Mouse (Mus musculus) kidney, adult 8-10 months (tissue): ENCODE data around the gene Lgals8.
"Not testable (repeated sequence)": the region's sequence is repeated elsewhere in the genome, so short reads cannot be mapped to it uniquely, and the experiment has no call there.

Experiments
- DNase-seq, 2 experiments: peaks; one replicate each; pipeline ENCODE4 v3.0.0; 2022

The Lgals8 gene

DNA sequence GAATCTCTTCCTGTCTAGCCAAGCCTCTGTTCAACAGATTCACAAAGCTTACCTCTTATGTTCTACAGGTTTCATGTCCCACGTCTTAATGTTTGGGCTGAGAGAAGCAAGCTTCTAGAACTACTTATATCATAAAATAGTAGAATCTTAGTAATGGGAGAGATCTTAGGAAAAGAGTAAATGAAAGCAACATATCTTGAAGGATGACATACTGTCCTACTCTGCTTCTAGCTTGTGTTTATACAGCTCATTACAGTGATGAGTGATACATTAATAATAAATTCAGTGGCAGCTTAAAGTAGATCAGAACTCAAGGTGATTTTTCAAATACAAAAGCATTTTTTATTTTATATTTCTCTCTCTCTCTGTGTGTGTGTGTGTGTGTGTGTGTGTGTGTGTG is at the start of gene Lgals8:
Gene Lgals8, minus strand, starts transcription at position 101 of the 400 bp plus-strand sequence.
- DNase-seq: no peak

DNA sequence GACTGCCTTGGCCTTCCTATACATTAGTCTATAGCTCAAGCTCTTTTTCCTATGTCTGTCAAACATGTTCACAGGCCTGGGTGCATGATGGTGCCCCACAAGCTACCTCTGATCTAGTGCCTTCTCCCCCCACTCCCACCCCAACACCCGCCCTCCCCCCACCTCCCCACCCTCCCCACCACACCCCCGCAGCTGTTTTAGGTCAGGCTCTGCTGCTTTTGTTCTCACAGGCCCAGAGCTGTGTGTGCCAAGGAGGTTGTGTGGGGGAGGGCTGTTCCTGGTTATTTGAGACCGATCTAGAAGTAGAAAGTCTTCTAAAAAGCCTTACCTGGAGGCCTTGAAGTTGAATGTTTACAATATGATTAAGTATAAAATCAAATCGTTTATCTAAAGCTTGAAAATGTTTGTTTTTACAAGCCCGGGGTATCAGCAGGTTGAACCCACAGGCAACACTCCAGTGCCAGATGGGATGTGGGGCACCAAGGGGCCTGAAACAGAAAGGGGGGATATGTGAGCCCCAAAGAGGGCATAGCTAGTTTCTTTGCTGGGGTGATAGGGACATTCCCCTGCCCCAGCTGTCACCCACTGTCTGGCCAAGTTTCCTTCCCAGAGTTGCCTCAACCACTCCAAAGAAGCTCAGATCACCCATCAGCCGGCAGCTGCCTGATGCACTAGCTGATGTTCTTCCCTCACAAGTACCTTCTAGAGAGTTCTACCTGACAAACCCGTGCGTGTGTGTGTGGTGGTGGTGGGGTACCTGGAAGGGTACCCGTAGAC is 46.6 kb upstream of the Lgals8 start:
- DNase-seq: no peak

DNA sequence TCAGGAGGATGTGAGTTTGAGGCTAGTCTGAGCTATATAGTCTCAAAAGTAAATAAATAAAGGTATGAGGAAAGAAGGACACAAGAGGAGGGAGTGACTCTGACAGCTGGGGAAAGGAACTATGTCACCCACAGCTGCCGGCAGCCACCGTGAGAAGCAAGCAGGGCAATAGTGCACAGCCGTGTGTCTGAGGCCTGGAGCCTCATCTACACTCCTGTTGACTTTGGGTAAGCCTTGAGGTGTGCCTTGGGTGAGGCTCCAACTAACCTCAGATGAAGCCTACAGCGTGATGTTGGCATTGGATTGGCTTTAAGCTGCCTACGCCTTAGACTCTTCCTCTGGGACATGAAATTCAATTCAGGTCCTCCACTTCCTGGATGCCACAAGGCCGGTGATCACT is 45.3 kb upstream of the Lgals8 start:
- DNase-seq: no peak

DNA sequence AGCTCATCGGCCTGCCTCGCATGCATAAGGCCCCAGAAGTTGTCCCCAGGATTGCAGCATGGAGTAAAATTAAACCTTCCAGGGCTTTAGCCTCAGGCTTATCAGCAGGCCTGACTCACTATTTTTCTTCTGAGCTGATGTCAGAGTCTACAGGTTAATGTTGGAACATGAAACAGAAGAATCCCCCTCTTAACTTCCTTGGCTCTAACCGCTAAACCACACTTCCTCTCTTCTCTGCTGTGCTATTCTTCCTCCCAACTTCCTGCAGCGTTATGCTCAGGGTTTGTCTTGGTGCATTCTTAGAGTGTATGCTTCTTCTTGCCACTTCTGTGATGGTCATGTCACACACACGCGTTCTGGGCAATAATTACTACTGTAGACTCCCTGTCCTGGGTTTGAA is 42.7 kb upstream of the Lgals8 start:
- DNase-seq: no peak

DNA sequence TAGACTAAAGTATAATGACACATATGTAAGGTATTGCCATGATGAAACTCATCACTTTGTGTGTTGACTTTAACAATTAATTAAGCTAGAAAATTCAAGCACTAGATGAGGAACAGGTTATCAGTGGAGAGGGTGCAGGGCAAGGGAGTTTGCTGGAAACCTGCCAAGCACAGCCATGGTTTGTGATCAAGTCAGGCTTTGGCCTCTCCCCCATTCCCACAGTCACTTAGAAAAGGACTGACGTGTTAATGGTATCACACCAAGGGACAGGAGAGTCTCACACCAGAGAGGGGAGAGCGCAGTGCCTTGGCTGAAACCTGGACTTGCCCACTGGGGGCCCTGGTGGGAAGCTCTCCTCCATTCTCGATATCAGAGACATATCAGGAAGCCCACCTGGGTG is 40.6 kb upstream of the Lgals8 start:
- DNase-seq: no peak

DNA sequence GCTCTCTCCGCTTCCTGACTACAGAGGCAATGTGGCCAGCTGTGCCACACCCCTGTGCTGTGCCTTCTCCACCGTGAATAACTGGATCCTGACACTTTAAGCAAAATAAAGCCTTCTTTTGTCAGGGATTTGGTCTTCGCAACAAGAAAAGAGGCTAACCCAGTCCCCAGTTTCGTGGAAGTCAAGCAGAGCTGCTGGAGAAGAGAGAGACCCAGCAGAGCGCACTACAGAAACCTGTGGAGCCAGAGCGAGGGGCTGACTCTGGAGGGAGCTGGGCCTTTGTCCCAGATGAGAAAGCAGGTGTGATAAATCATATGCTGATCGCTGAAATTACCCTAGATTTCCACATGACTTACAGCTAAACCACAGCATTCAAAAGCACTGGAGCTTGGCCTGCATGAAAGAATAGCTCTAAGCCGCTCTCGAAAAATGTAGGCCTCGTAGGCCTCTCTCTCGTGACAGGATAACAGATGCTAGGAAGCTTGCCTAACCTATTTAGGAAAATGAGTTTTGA is 38.6 kb upstream of the Lgals8 start:
- DNase-seq: no peak

DNA sequence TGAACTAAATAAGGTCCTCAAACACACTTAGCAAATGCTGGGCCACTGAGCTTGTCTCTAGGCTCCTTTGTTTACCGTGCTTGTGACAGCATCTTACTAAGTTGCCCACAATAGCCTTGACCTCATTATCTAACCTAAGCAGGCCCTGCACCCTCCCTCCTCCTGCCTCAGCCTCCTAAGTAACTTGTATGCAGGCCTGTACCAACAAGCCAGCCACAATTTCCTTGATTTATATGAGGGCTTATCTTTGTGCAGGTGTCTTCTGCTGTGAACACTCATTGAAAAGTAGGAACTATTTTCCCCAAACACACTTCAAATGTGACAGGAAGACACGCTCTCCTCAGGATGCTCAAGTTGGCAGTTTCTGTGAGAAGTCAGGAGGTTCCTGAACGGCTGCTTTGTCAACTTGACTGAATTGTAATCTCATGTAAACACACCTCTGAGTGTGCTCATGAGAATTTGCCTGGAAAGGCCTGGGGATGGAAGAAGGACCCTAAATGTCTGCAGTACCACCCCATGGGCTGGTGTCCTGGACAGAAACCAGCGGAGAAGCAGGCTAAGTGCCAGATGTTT is 38.0 kb upstream of the Lgals8 start:
- DNase-seq: no peak

DNA sequence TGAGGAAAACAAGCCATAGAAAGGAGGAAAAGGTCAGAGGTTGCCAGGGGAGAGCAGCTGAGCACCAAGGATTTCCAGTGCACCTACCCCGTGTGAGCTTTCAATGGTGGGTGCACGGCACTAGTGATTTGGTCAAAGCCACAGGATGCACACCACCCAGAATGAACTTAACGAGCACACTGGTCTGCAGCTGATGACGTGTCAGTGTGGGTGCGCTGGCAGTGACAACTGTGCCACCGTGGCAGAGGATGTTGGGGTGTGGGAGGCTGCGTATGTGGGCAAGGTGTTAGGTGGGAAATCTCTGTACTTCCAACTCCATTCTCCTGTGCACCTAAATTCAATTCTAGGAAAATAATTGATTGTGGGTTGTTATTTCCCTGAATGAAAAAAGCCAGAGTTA is 34.4 kb upstream of the Lgals8 start:
- no peak for DNase-seq

DNA sequence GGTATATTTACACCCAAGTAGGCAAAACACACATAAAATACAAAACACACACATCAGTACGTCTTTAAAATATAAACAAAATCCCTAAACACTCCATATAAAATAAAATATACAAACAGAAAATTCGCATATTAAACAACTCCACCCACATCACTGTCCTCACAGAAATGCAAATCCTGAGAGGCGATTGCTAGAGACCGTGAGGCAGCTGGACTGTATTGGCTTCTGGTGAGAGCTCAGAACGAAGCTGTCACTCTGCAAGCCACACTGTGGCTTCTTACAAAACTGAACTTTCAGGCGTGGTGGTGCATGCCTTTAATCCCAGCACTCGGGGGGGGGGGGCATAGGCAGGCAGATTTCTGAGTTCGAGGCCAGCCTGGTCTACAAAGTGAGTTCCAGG is 33.1 kb upstream of the Lgals8 start:
- DNase-seq: no peak

DNA sequence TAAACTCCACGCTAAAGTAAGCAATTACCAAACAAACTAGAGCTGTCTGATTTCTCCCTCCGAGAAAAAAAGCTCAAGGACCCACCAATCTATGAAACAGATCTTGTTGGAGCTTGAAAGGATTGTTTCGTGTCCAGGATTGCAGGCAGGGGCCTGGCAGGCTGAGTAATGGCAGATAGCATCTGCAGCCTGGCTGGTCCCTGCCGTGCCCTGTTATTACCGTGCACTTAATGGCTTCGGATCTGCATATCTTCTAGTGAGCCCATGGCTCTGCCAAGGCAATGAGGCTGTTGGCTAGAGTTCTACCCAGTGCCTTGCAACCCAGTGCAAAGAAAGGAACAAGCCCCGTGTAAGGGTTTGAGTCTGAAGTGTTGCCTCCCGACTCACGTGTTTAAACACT is 30.0 kb upstream of the Lgals8 start:
- DNase-seq: peak in 1 of 2 experiments; percentile 9

DNA sequence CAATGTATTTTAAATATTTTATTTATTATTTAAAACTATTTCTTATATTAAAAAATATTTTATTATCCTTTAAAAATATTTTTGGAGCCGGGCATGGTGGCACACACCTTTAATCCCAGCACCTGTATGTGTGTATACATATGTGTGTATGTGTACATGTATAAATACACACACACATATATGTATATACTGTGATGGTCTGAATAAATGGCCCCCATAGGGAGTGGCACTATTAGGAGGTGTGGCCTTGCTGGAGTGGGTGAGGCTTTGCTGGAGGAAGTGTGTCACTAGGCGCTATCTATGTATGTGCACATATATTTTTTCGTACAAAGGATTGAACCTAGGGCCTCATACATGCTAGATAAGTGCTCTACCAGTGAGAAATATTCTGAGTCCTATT is 27.8 kb upstream of the Lgals8 start:
- no peak for DNase-seq

DNA sequence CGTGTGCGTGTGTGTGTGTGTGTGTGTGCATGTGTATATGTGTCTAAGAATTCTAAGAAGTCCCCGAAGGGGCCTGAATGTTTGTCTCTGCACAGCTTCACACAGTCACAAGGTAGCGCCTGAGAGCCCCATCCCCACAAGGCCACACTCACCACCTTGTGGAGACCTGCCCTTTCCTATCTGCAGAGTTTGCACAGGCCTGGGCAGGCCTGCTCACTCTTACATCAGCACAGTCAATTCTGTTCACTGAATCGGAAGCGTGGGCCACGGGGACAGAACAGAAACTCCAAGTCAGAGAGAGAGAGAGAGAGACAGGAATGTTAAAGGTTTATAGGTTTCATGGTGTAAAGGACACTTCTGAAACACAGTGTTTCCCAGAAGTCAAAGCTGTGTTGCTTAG is 20.9 kb upstream of the Lgals8 start:
- no peak for DNase-seq

DNA sequence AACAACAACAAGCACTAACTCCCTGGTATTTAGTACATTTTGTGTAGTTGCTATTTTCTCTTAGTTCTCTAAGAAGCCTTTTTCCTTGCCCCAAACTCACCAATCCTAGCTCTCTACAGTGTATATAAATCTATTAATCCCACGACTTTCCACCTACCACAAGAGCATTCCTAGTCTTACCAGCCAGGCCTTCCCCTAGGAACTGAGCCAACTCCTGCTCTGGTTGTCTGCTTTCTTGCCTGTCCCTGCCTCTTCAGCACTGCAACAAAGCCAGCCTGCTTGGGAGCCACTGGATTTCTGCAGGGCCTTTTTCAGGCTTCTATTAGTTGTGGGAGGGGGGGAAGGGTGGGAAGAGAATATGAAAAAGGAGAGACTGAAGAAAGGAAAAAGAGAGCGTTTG is 20.5 kb upstream of the Lgals8 start:
- no peak for DNase-seq

DNA sequence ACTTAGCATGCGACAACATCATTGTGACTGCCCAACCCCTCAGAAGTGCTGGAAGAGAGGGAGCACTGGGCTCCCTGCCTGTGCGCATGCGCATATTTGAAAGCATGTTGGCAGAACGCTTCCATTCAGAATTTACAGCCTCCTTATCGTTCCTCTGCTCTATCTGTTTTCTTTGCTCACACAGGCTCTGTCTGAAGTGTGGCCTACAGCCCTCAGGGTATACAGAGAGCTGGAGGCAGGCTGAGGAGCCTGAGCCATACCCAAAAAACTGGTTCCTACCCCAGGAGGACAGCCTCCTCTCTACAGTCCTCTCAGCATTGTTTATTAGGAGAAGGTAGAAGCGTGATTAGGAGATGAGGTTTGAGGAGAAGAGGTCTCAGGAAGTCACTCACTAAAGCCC is 15.1 kb upstream of the Lgals8 start:
- DNase-seq: no peak

DNA sequence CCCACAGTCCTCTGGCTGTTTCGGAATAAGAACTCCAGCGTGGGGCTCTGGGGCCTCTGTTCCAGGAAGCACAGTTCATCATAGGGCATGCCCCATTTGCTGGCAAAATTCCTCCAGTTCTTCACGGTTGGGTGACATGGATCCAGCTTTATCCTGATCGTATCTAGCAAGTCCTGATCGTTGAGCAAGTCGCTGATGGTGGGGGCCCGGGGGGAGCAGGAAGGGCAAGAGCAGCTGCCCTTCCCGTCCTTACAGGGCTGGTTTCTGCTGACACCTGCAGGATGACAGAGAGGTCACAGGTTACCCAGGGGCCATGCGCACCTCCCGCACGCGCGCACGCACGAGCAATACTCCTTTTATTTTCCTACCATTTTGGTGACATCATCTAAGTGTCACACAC is 13.6 kb upstream of the Lgals8 start:
- DNase-seq: peak; percentile 86 to 90

DNA sequence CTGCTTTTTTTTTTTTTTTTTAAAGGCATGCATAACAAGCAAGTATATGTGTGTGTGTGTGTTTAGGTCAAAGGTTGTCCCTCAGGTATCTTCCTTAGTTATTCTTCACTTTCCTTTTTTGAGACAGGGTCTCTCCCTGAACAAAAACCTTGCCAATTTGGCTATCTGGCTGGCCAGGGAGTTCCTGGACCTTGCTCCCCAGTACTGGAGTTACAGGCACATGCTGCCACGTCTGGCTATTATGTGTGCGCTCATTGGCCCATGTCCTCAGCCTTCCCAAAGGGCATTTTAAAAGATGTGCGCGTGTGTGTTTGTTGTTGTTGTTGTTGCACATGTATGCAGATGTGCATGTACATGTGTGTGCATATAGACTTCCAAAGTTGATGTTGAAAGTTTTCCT is 12.1 kb upstream of the Lgals8 start:
- peak in 1 of 2 experiments; percentile 44 for DNase-seq

DNA sequence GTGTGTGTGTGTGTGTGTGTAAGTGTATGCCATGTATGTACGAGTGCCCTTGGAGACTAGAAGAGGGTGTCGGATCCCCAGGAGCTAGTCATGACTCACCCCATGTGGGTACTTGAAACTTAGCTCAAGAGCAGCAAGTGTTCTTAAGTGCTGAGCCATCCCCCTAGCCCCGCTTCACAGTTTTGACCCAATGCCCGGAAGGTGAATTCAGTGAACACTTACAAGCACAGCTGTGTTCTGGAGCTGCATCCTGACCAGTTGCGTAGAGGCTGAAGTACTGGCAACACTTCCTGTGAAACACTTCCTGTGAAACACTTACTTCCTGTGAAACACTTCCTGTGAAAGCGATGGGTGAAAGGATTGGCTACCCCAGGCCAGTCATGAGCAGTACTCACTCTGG is 10.5 kb upstream of the Lgals8 start:
- DNase-seq: no peak

DNA sequence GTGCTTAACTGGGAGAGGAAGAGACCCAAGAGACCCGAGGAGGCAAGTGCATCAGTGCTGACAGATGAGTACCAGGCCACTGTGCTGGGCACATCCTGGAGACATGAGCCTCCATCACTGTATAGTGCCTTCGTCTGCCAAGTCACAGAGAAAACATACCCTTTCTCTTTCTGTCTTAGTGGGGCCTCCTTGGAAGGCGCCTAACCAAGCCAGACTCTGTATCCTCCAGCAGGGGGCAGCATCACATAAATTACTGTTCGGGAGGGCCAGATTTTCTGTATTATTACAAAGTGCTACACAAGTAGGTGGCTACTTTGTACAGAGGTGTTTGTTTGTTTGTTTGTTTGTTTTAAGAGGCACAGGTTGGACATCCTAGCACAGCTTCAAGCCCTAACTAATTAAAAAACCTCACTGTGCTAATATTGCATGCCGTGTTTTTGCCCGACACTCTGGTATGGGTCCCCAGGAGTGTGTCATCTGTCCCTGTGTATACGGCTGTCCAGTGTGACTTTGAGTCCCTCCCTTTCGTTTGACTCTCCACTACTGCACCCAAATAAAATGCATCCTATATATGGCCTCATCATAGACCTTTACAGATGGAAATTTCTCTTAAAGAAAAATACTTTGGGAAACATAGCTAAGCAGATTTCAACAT is 9.1 kb upstream of the Lgals8 start:
- DNase-seq: peak; percentile 51 to 70

DNA sequence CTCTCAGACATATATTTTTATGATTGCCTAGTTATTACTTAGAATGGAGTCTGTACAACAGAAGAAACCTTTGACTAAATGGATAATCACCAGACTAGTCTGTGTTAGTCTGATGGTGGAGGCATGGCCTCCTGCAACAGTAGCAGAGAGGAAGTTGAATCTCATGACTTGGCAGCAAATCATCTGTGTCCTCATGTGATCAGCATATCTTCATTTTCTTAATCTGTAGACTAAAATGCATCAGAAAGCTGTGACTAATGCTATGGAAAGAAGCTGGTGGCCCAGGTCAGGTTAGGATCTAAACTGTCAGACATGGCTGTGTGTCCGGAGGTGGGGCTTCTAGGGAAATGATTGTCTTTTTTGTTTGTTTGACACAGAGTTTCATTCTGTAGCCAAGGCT is 3.7 kb upstream of the Lgals8 start:
- no peak for DNase-seq

DNA sequence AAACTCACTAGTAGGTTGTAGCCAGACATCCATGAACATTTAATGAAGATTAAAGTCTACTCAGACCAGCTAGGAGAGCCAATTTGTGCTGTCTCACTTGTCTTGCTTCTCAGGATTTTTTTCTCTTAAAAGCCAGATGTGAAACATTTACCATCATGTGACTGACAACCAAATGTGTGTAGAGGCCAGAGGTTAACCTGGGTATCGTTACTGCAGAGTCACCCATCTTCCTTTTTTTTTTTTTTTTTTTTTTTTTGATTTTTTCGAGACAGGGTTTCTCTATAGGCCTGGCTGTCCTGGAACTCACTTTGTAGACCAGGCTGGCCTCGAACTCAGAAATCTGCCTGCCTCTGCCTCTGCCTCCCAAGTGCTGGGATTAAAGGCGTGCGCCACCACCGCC is 585 bp downstream of the Lgals8 start:
- DNase-seq: not testable (repeated sequence)

DNA sequence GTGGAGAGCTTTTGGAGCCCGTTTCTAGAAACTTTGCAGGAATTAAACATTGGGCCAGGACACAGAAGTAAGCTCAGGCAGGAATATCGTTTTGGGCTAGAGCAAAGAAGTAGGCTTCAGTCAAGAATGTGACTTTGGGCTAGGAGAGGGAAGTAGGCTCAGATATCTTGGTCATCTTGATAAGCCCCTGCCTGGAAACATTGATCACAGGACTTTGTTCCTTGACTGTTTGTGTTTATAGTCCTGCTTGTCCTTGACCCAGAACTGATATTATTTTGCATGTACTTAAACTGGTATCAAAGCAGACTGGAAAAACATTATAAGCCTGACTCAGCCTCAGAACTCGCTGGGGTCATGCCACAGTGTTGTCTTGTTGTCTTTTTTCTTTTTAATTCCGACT is 2.1 kb downstream of the Lgals8 start:
- DNase-seq: no peak

DNA sequence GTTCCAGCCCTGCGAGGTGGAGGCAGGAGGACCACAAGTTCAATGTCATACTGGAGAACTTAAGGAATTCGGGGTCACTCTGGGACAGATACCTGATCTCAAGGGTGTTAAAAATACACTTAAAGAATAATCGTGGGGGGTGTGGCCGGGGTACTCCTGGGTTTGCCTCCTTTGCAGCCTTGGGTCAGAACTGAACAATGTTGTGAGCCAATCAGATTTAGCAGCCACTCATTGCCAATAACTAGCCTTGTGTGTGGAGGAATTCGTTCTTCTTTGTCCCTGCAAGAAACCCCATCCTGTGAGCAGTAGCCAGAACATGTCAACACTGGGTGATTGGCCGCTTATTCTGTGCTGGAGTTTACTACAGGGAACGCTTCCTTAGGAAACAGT is 3.0 kb downstream of the Lgals8 start:
- no peak for DNase-seq

DNA sequence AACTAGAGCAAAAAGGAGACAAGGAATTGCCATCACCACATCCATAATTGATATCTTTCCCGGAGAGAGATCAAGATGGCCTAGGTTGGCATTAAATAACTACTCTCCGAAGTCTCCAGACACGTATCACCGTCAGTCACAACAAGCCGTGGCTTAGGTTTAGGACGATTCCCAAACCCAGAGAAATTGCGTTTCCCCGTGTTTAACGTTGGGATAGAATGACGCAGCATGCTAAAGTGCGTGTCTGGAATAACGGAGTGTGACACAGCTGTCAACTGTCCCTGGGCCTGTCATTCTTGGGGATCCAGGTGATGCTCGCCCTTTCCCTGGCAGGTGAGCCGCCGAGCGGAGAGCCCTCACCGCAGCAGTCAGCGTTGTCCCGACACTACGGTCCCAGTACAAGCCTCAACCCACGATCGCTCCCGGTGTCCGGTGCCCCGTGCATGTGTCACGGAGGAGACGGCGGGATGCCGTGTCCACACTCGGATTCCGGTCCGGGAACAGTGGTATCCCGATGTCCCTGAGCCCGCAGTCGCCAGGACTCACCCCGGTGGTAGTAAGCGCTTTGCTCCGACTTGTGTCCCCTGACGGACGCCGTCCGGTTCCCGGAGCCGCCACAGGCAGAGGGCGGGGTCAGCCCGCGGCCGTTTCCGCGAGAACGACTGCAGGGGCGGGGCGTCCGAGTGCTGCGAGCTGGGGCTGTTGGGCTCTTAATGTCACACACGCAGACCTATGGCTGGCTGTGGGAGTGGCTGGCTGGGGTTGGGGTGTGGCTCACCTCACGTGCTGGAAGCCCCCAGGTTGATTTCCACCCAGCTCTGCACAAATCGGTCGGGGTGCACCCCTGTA is 3.6 kb downstream of the Lgals8 start:
- DNase-seq: peak; percentile 93 to 95
